Mouse (Mus musculus) liver, embryonic 14.5 days (tissue): ENCODE results near the gene E130114P18Rik.

Source experiments
- CTCF ChIP-seq: IDR thresholded peaks from 2 replicates; pipeline ENCODE4 v1.5.1; 2016; ENCODE audit warnings: antibody characterized with exemption, low read depth, control low read depth
- EP300 ChIP-seq: IDR thresholded peaks from 2 replicates; pipeline ENCODE4 v1.6.1; 2016; ENCODE audit warnings: antibody characterized with exemption, low read depth

DNA sequence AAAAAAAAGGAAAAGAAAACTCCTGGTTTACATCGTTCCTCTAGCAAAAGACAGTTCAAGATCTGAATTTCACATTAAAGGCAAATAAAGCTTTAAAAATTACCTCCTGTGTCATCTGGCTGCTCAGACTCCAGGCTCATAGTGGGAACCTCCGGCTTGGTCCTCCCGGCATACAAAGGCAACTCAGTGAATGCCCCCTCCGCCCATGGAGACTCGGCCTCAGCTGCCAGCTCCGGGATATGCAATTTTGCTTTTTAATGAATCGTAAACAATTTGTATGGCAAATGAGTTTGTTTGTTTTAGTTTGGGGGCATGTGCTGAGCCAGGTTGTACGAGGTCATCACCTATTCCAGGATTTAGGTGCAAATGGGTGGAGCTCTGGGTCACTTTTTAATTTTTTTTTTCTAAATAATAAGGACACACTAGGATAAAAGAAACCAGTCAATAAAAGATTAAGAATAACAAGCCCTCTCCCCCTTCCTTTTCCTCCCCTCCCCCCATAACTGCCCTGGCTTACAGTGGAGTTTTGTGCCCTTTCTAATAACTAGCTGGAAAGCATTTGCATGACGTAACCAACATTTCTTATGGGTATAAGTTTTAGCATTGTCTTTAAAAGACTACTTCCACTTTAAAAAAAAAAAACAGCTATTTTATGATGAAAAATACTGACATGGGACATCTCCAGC is 193.3 kb downstream of the E130114P18Rik start:
- TF ChIP-seq CTCF = no peak
- TF ChIP-seq EP300 = no peak
